Mouse (Mus musculus) spleen, adult 2 months (tissue): ENCODE measurements around the gene Rasgrp1.

ENCODE experiments used
- CTCF ChIP-seq: fragments of 200-500 bp; IDR thresholded peaks from 2 replicates; pipeline ENCODE4 v1.5.1; 2011; ENCODE audit warnings: mild to moderate bottlenecking, inconsistent platforms; ENCODE audit not compliant: insufficient read depth, insufficient read length, insufficient replicate concordance; ENCODE audit errors: extremely low read depth
- POLR2A ChIP-seq: fragments of 200-500 bp; IDR thresholded peaks from 2 replicates; pipeline ENCODE4 v1.6.1; 2011; ENCODE audit warnings: low read depth, low read length, inconsistent platforms

GRCm38 (mm10) chr2:117389460-117389859 is 46.7 kb upstream of the Rasgrp1 start:
- TF ChIP-seq CTCF, result no peak
- no peak for TF ChIP-seq POLR2A
